Mouse (Mus musculus): ENCODE results near the gene Hmgcs1. TPM values are rescaled to one million over a fixed set of nuclear protein-coding genes. Genes with fewer than 3 reads are reported as not detected.
A peak's percentile ranks its signal among the peaks of the same experiment; 100 is the strongest.

Hmgcs1 gene
- polyA plus RNA-seq, 1 experiment: 166 TPM

GRCm38 (mm10) chr13:119741390-119742237 lies 51.4 kb downstream of the Hmgcs1 start:
- Histone ChIP-seq H3K27ac (ENCODE audit: insufficient read depth, low read length) (no peak overlapping the region), H3K4me3 (ENCODE audit: insufficient read depth, low read length) (peak overlapping the region; percentile 11; the same call in 1 of the 2 replicates), H3K4me1 (ENCODE audit: control insufficient read depth, insufficient read depth, low read length) (no peaks in the 10 kb centered on the region)
- TF ChIP-seq POLR2A (IDR thresholded peaks at IDR 0.05; ENCODE audit: low read depth, low read length) (no peak), CTCF (IDR thresholded peaks at IDR 0.05; ENCODE audit: borderline replicate concordance, insufficient read depth, low read length) (no peak)

GRCm38 (mm10) chr13:119742711-119743415 lies 52.7 kb downstream of the Hmgcs1 start:
- H3K27ac ChIP-seq (ENCODE audit: insufficient read depth, low read length): no peak overlapping the region
- H3K4me1 ChIP-seq (ENCODE audit: control insufficient read depth, insufficient read depth, low read length): no peaks in the 10 kb centered on the region
- no peak overlapping the region for H3K4me3 ChIP-seq (ENCODE audit: insufficient read depth, low read length)
- TF ChIP-seq CTCF (IDR thresholded peaks at IDR 0.05; ENCODE audit: borderline replicate concordance, insufficient read depth, low read length) (no peak), POLR2A (IDR thresholded peaks at IDR 0.05; ENCODE audit: low read depth, low read length) (no peak)

GRCm38 (mm10) chr13:119743470-119743869 lies 53.3 kb downstream of the Hmgcs1 start:
- Histone ChIP-seq H3K27ac (ENCODE audit: insufficient read depth, low read length) (no peak overlapping the region), H3K4me3 (ENCODE audit: insufficient read depth, low read length) (no peak overlapping the region), H3K4me1 (ENCODE audit: control insufficient read depth, insufficient read depth, low read length) (no peaks in the 10 kb centered on the region)
- TF ChIP-seq CTCF (IDR thresholded peaks at IDR 0.05; ENCODE audit: borderline replicate concordance, insufficient read depth, low read length): no peak
- TF ChIP-seq POLR2A (IDR thresholded peaks at IDR 0.05; ENCODE audit: low read depth, low read length): no peak

GRCm38 (mm10) chr13:119746930-119747329 lies 56.8 kb downstream of the Hmgcs1 start:
- H3K4me3 ChIP-seq (ENCODE audit: insufficient read depth, low read length): no peak overlapping the region
- no peaks in the 10 kb centered on the region for H3K4me1 ChIP-seq (ENCODE audit: control insufficient read depth, insufficient read depth, low read length)
- H3K27ac ChIP-seq (ENCODE audit: insufficient read depth, low read length): no peak overlapping the region
- no peak for TF ChIP-seq CTCF (IDR thresholded peaks at IDR 0.05; ENCODE audit: borderline replicate concordance, insufficient read depth, low read length)
- TF ChIP-seq POLR2A (IDR thresholded peaks at IDR 0.05; ENCODE audit: low read depth, low read length): no peak

- no peaks in the 10 kb centered on the region for H3K4me1 ChIP-seq (ENCODE audit: control insufficient read depth, insufficient read depth, low read length)
- TF ChIP-seq CTCF (IDR thresholded peaks at IDR 0.05; ENCODE audit: borderline replicate concordance, insufficient read depth, low read length): no peak
- no peak overlapping the region for H3K4me3 ChIP-seq (ENCODE audit: insufficient read depth, low read length)
- H3K27ac ChIP-seq (ENCODE audit: insufficient read depth, low read length): no peak overlapping the region
Observed at GRCm38 (mm10) chr13:119753859-119754634, 63.9 kb downstream of the Hmgcs1 start.

- Histone ChIP-seq H3K4me1 (ENCODE audit: control insufficient read depth, insufficient read depth, low read length) (no peaks in the 10 kb centered on the region), H3K27ac (ENCODE audit: insufficient read depth, low read length) (no peak overlapping the region), H3K4me3 (ENCODE audit: insufficient read depth, low read length) (no peak overlapping the region; the same call in 1 of the 2 replicates)
- TF ChIP-seq POLR2A (IDR thresholded peaks at IDR 0.05; ENCODE audit: low read depth, low read length): no peak
- TF ChIP-seq CTCF (IDR thresholded peaks at IDR 0.05; ENCODE audit: borderline replicate concordance, insufficient read depth, low read length): no peak
Observed at GRCm38 (mm10) chr13:119754635-119755020, 64.4 kb downstream of the Hmgcs1 start.

- H3K4me1 ChIP-seq (ENCODE audit: control insufficient read depth, insufficient read depth, low read length): no peaks in the 10 kb centered on the region
- no peak for TF ChIP-seq POLR2A (IDR thresholded peaks at IDR 0.05; ENCODE audit: low read depth, low read length)
- no peak for TF ChIP-seq CTCF (IDR thresholded peaks at IDR 0.05; ENCODE audit: borderline replicate concordance, insufficient read depth, low read length)
- H3K27ac ChIP-seq (ENCODE audit: insufficient read depth, low read length): no peak overlapping the region
- peak overlapping the region; percentile 44 for H3K4me3 ChIP-seq (ENCODE audit: insufficient read depth, low read length)
Observed at GRCm38 (mm10) chr13:119755141-119755547, 65.0 kb downstream of the Hmgcs1 start.

GRCm38 (mm10) chr13:119755681-119756471 lies 65.7 kb downstream of the Hmgcs1 start, which contains the start of gene Nim1k:
Nim1k (minus strand) TSS chr13:119755882.
- TF ChIP-seq CTCF (IDR thresholded peaks at IDR 0.05; ENCODE audit: borderline replicate concordance, insufficient read depth, low read length) (no peak), POLR2A (IDR thresholded peaks at IDR 0.05; ENCODE audit: low read depth, low read length) (peak; percentile 80)
- Histone ChIP-seq H3K27ac (ENCODE audit: insufficient read depth, low read length) (no peak within 1 kb of the TSS), H3K4me1 (ENCODE audit: control insufficient read depth, insufficient read depth, low read length) (no peaks in the 10 kb centered on the region), H3K4me3 (ENCODE audit: insufficient read depth, low read length) (peak within 1 kb of the TSS; percentile 44)

GRCm38 (mm10) chr13:119756831-119757230 lies 66.7 kb downstream of the Hmgcs1 start:
- Histone ChIP-seq H3K4me1 (ENCODE audit: control insufficient read depth, insufficient read depth, low read length) (no peaks in the 10 kb centered on the region), H3K27ac (ENCODE audit: insufficient read depth, low read length) (no peak overlapping the region), H3K4me3 (ENCODE audit: insufficient read depth, low read length) (no peak overlapping the region)
- TF ChIP-seq CTCF (IDR thresholded peaks at IDR 0.05; ENCODE audit: borderline replicate concordance, insufficient read depth, low read length) (no peak), POLR2A (IDR thresholded peaks at IDR 0.05; ENCODE audit: low read depth, low read length) (no peak)

Other genes starting within 250 kb of the Hmgcs1 start
- 42.8 and 47.0 TPM in 2 replicates for gene 4833420G17Rik, start 227.6 kb upstream of the Hmgcs1 start, polyA plus RNA-seq (2011; ENCODE audit: insufficient read length, low read depth, missing spikeins)
- 28.0 and 31.7 TPM in 2 replicates for gene Tmem267, start 202.3 kb upstream of the Hmgcs1 start, polyA plus RNA-seq (2011; ENCODE audit: insufficient read length, low read depth, missing spikeins)
- 0.61 and 0.73 TPM in 2 replicates for gene 3110070M22Rik, start 202.0 kb upstream of the Hmgcs1 start, polyA plus RNA-seq (2011; ENCODE audit: insufficient read length, low read depth, missing spikeins)
- gene Ccl28, start 66.6 kb upstream of the Hmgcs1 start, polyA plus RNA-seq (2011; ENCODE audit: insufficient read length, low read depth, missing spikeins): 1.7 and 1.9 TPM in 2 replicates
- 1.3 and 1.9 TPM in 2 replicates for gene Nim1k, start 65.5 kb downstream of the Hmgcs1 start, polyA plus RNA-seq (2011; ENCODE audit: insufficient read length, low read depth, missing spikeins)
- gene Zfp131, start 100.5 kb downstream of the Hmgcs1 start, polyA plus RNA-seq (2011; ENCODE audit: insufficient read length, low read depth, missing spikeins): 57.8 and 64.5 TPM in 2 replicates
- gene AF067063, start 139.8 kb downstream of the Hmgcs1 start, polyA plus RNA-seq (2011; ENCODE audit: insufficient read length, low read depth, missing spikeins): not detected in 2 replicates
- not detected in 2 replicates for gene D13Ertd608e, start 145.6 kb downstream of the Hmgcs1 start, polyA plus RNA-seq (2011; ENCODE audit: insufficient read length, low read depth, missing spikeins)
- gene Tcstv1, start 204.4 kb downstream of the Hmgcs1 start, polyA plus RNA-seq (2011; ENCODE audit: insufficient read length, low read depth, missing spikeins): not detected in 2 replicates
- not detected in 2 replicates for gene Gm21761, start 238.9 kb downstream of the Hmgcs1 start, polyA plus RNA-seq (2011; ENCODE audit: insufficient read length, low read depth, missing spikeins)

All from embryonic fibroblast, embryonic 13.5 days (primary cell).